Comparison of ENCODE assay signal across 8 mouse cellular contexts in the genomic region with DNA sequence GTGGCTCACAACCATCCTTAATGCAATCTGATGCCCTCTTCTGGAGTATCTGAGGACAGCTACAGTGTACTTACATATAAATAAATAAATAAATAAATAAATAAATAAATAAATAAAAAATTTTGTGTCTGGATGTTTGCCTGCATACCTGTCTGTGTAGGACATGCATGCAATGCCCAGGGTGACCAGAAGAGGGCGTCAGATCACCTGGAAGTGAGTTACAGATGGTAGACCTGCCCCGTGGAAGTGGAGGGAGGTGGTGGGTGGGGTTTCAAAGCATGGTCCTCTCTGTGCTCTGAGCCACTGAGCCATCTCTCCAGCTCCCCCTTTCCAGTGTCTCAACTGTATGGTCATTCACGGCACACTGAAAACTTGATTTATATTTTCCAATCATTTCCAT. TPM values are rescaled to one million over a fixed set of nuclear protein-coding genes. Genes with fewer than 3 reads are reported as not detected.
DNase-seq lines count a peak whose midpoint lies in the region; ATAC-seq and TF ChIP-seq lines count a peak whose summit lies in the region.

No protein-coding gene starts in this region.

- no peaks in the 10 kb centered on the region for H3K4me1 ChIP-seq in hindbrain, embryonic 10.5 days (replicated peaks)
- H3K4me1 ChIP-seq in hindbrain, embryonic 14.5 days (replicated peaks; ENCODE audit: control insufficient read depth, insufficient read depth, low read length): no peaks in the 10 kb centered on the region
- H3K4me1 ChIP-seq in liver, postnatal 0 days (ENCODE audit: insufficient read depth): no peaks in the 10 kb centered on the region

- DNase-seq in hindbrain, embryonic 10.5 days (ENCODE audit: low spot score): peak; percentile 23
- no peak for DNase-seq in hindbrain, embryonic 14.5 days (ENCODE audit: low spot score)
- DNase-seq in adrenal gland, postnatal 14 days: peak; percentile 79
- peak; percentile 54 for DNase-seq in forelimb bud, embryonic 11.5 days (ENCODE audit: low read depth, low spot score)
- DNase-seq in liver, postnatal 0 days: peak; percentile 78
- peak; percentile 44 to 72 for DNase-seq in spleen, adult 18-20 months
- no peak for DNase-seq in Muller cell, postnatal 12 days (ENCODE audit: inconsistent ontology term)

- no peak overlapping the region for H3K4me3 ChIP-seq in hindbrain, embryonic 10.5 days
- H3K4me3 ChIP-seq in hindbrain, embryonic 14.5 days (replicated peaks; ENCODE audit: low read length): no peak overlapping the region
- no peak overlapping the region for H3K4me3 ChIP-seq in liver, postnatal 0 days (ENCODE audit: low read depth, low read length)

- TF ChIP-seq EP300 in liver, postnatal 0 days (IDR thresholded peaks at IDR 0.05; ENCODE audit: low read depth): no peak

- TF ChIP-seq CTCF in liver, postnatal 0 days (IDR thresholded peaks at IDR 0.05; ENCODE audit: low read depth): peak; percentile 77

- H3K36me3 ChIP-seq in hindbrain, embryonic 10.5 days: peaks cover 49% of the 10 kb centered on the region
- peaks cover 54% of the 10 kb centered on the region for H3K36me3 ChIP-seq in hindbrain, embryonic 14.5 days (replicated peaks; ENCODE audit: control insufficient read depth, insufficient read depth)
- peaks cover 24% of the 10 kb centered on the region for H3K36me3 ChIP-seq in liver, postnatal 0 days (replicated peaks; ENCODE audit: insufficient read depth, low read length)

- no peaks in the 10 kb centered on the region for H3K27me3 ChIP-seq in hindbrain, embryonic 10.5 days (ENCODE audit: insufficient read depth, poor library complexity, severe bottlenecking)
- H3K27me3 ChIP-seq in hindbrain, embryonic 14.5 days (ENCODE audit: control insufficient read depth, insufficient read depth, low read length): no peaks in the 10 kb centered on the region
- H3K27me3 ChIP-seq in liver, postnatal 0 days (ENCODE audit: insufficient read depth, low read length): no peaks in the 10 kb centered on the region

- H3K9ac ChIP-seq in hindbrain, embryonic 14.5 days: no peak overlapping the region
- no peak overlapping the region for H3K9ac ChIP-seq in liver, postnatal 0 days (replicated peaks)

- 44% methylated on average over 3 of the region's 3 CpGs for WGBS in hindbrain, embryonic 10.5 days
- WGBS in hindbrain, embryonic 14.5 days: 57% methylated on average over 3 of the region's 3 CpGs
- 41% methylated on average over 3 of the region's 3 CpGs for WGBS in liver, postnatal 0 days (ENCODE audit: insufficient replicate concordance)

- ATAC-seq in hindbrain, embryonic 14.5 days (ENCODE audit: low FRiP score): no peak
- peak; percentile 82 for ATAC-seq in CD4-positive, CD25-positive, alpha-beta regulatory T cell, adult 4 months
- no peak for ATAC-seq in liver, postnatal 0 days

- no peak overlapping the region for H3K4me2 ChIP-seq in hindbrain, embryonic 14.5 days (replicated peaks)
- H3K4me2 ChIP-seq in liver, postnatal 0 days (ENCODE audit: low read depth, low read length): no peak overlapping the region

- H3K27ac ChIP-seq in hindbrain, embryonic 10.5 days: no peak overlapping the region
- H3K27ac ChIP-seq in hindbrain, embryonic 14.5 days: no peak overlapping the region
- H3K27ac ChIP-seq in liver, postnatal 0 days (ENCODE audit: low read depth): no peak overlapping the region

- 0 out of 2 replicates have a peak, but pooled peaks cover 3% of the 10 kb centered on the region for H3K9me3 ChIP-seq in hindbrain, embryonic 10.5 days
- no peaks in the 10 kb centered on the region for H3K9me3 ChIP-seq in hindbrain, embryonic 14.5 days (ENCODE audit: control insufficient read depth, low read length)
- no peaks in the 10 kb centered on the region for H3K9me3 ChIP-seq in liver, postnatal 0 days (ENCODE audit: low read length)

RNA-seq across cellular contexts. Expression of a gene that starts 6.2 kb away (rescaled TPM):
- 18.9 and 19.5 TPM in 2 replicates for polyA plus RNA-seq in hindbrain, embryonic 10.5 days (2016; fragmentation: Nextera tagmentation; extraction: Ambion mirVana)
- polyA plus RNA-seq in hindbrain, embryonic 14.5 days (2014; fragmentation: Nextera tagmentation; extraction: Ambion mirVana): 26.0 and 27.0 TPM in 2 replicates
- polyA plus RNA-seq in CD4-positive, CD25-positive, alpha-beta regulatory T cell, adult 4 months (2017; shearing (Covaris generic)): 10 to 100 TPM; 11.8 to 14.4 TPM
- total RNA-seq in adrenal gland, postnatal 14 days (2021): 33.1 and 37.4 TPM in 2 replicates
- 7.2 and 8.4 TPM in 2 replicates for polyA plus RNA-seq in liver, postnatal 0 days (2015; fragmentation: Nextera tagmentation; extraction: Ambion mirVana)

RNA-seq across cellular contexts. Expression of a gene that starts 11.0 kb away (rescaled TPM):
- 31.0 and 31.3 TPM in 2 replicates for polyA plus RNA-seq in hindbrain, embryonic 10.5 days (2016; fragmentation: Nextera tagmentation; extraction: Ambion mirVana)
- 37.1 and 37.6 TPM in 2 replicates for polyA plus RNA-seq in hindbrain, embryonic 14.5 days (2014; fragmentation: Nextera tagmentation; extraction: Ambion mirVana)
- 10 to 100 TPM; 68.4 to 71.0 TPM for polyA plus RNA-seq in CD4-positive, CD25-positive, alpha-beta regulatory T cell, adult 4 months (2017; shearing (Covaris generic))
- total RNA-seq in adrenal gland, postnatal 14 days (2021): 45.4 and 50.2 TPM in 2 replicates
- 12.6 and 14.5 TPM in 2 replicates for polyA plus RNA-seq in liver, postnatal 0 days (2015; fragmentation: Nextera tagmentation; extraction: Ambion mirVana)

RNA-seq across cellular contexts. Expression of a gene that starts 47.1 kb away (rescaled TPM):
- polyA plus RNA-seq in hindbrain, embryonic 10.5 days (2016; fragmentation: Nextera tagmentation; extraction: Ambion mirVana): 110 and 127 TPM in 2 replicates
- 130 and 145 TPM in 2 replicates for polyA plus RNA-seq in hindbrain, embryonic 14.5 days (2014; fragmentation: Nextera tagmentation; extraction: Ambion mirVana)
- polyA plus RNA-seq in CD4-positive, CD25-positive, alpha-beta regulatory T cell, adult 4 months (2017; shearing (Covaris generic)): 10 to 100 TPM; 56.4 to 77.8 TPM
- 61.8 and 67.6 TPM in 2 replicates for total RNA-seq in adrenal gland, postnatal 14 days (2021)
- polyA plus RNA-seq in liver, postnatal 0 days (2015; fragmentation: Nextera tagmentation; extraction: Ambion mirVana): 46.7 and 47.1 TPM in 2 replicates

Comparison
In these comparisons a context has a peak if more than half of its experiments do, and no peak if none do; other contexts are left out.
1. DNase-seq: peak in hindbrain, embryonic 10.5 days (single experiment), adrenal gland, postnatal 14 days (single experiment), forelimb bud, embryonic 11.5 days (single experiment), liver, postnatal 0 days (single experiment) and spleen, adult 18-20 months (2 of 2); none in hindbrain, embryonic 14.5 days (single experiment) and Muller cell, postnatal 12 days (single experiment).